Mouse (Mus musculus) ES-E14 (cell line): ENCODE measurements at regions not wholly inside any gene's neighbourhood (a gene's known extent, or its start where the extent isn't known, plus 50 kb on each side); places are given as distances from the start of the nearest gene placed in this dataset.

Experiments
- DNase-seq: peaks from one replicate; pipeline ENCODE4 v3.0.0-alpha.2; 2013; ENCODE audit warnings: low read depth, low spot score
- H3K27ac ChIP-seq: 2 replicates; pipeline ENCODE4 v1.5.1; 2012; ENCODE audit warnings: low read depth, mild to moderate bottlenecking, low read length, moderate library complexity, mixed read lengths; ENCODE audit not compliant: poor library complexity, insufficient read depth, severe bottlenecking
- H3K36me3 ChIP-seq: 2 replicates; pipeline ENCODE4 v1.6.1; 2012; ENCODE audit warnings: mild to moderate bottlenecking, low read length, moderate library complexity, mixed read lengths; ENCODE audit not compliant: control insufficient read depth, poor library complexity, insufficient read depth, severe bottlenecking
- H3K4me1 ChIP-seq, 2 experiments: fragments of 150-350 bp in 1 of 2; sonication (generic) in 1 of 2; 2 replicates each; pipeline ENCODE4 v1.6.1; 2012; ENCODE audit warnings: low read length in 2 of 2, mild to moderate bottlenecking in 1 of 2, mixed read lengths in 1 of 2; ENCODE audit not compliant: control insufficient read depth in 2 of 2, insufficient read depth in 2 of 2, poor library complexity in 1 of 2
- H3K4me3 ChIP-seq, 2 experiments: fragments of 150-350 bp in 1 of 2; sonication (generic) in 1 of 2; 2 replicates each; pipeline ENCODE4 v1.5.1; 2012; ENCODE audit warnings: low read length in 2 of 2, low read depth in 1 of 2, mild to moderate bottlenecking in 1 of 2, mixed read lengths in 1 of 2; ENCODE audit not compliant: insufficient read depth in 1 of 2, poor library complexity in 1 of 2, severe bottlenecking in 1 of 2
- H3K9ac ChIP-seq: 2 replicates; pipeline ENCODE4 v1.6.1; 2012; ENCODE audit warnings: low read depth, mild to moderate bottlenecking, low read length, mixed read lengths; ENCODE audit not compliant: poor library complexity, insufficient read depth, severe bottlenecking
- H3K9me3 ChIP-seq: fragments of 150-350 bp; sonication (generic); 2 replicates; pipeline ENCODE4 v1.6.1; 2012; ENCODE audit warnings: low read depth, mild to moderate bottlenecking, low read length; ENCODE audit not compliant: control insufficient read depth, insufficient read depth
- CHD2 ChIP-seq: IDR thresholded peaks from 2 replicates; pipeline ENCODE4 v1.6.1; 2014; ENCODE audit warnings: mild to moderate bottlenecking, low read depth, low read length, inconsistent platforms
- HCFC1 ChIP-seq: IDR thresholded peaks from 2 replicates; pipeline ENCODE4 v1.6.1; 2012; ENCODE audit warnings: low read length, inconsistent platforms, borderline replicate concordance; ENCODE audit not compliant: insufficient read depth
- MAFK ChIP-seq: IDR thresholded peaks from 2 replicates; pipeline ENCODE4 v1.6.1; 2014; ENCODE audit warnings: mild to moderate bottlenecking, low read depth, low read length, inconsistent platforms; ENCODE audit not compliant: insufficient read depth
- ZC3H11A ChIP-seq: IDR thresholded peaks from 2 replicates; pipeline ENCODE4 v1.6.1; 2012; ENCODE audit warnings: low read depth, mild to moderate bottlenecking, inconsistent platforms, low read length, borderline replicate concordance
- ZNF384 ChIP-seq: IDR thresholded peaks from 2 replicates; pipeline ENCODE4 v1.6.1; 2012; ENCODE audit warnings: low read depth, low read length, inconsistent platforms
- in situ Hi-C, 2 experiments: fragments of 600-800 bp; cut with MboI; formaldehyde crosslinking; loops; one replicate each; pipeline ENCODE4 v1.15.1; 2025; ENCODE audit warnings: low sequenced_read_pairs in 2 of 2, inconsistent platforms in 1 of 2; ENCODE audit not compliant: unreplicated experiment in 2 of 2

DNA sequence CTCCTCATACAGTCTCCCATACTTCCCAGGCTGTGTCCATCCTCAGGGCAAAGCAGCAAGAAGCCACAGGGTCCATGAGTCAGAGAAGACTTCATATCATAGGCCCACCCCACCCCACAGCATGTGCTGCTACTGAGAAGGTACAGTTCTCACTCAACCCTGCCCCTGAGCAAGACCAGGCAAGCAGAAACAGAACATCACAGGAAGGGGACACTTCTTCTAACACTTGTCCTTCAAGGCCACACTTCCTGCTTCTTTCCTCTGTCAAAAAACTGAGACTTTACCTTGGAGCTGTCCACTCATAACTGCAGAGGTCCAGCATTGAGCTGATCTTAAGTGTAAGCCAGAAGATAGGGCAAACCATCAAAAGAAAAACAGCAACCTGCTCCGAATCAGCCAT is 166.6 kb downstream of the Usp46 start:
- H3K4me1 ChIP-seq, result no peaks in the 10 kb centered on the region
- H3K9ac ChIP-seq, result no peak overlapping the region
- DNase-seq, result no peak
- no peaks in the 10 kb centered on the region for H3K9me3 ChIP-seq
- no peak overlapping the region for H3K27ac ChIP-seq
- H3K4me3 ChIP-seq, result no peak overlapping the region
- no peak for TF ChIP-seq CHD2
- TF ChIP-seq MAFK, result no peak
- no peak for TF ChIP-seq ZNF384
- no peak for TF ChIP-seq HCFC1
- TF ChIP-seq ZC3H11A, result no peak
- H3K36me3 ChIP-seq, result no peaks in the 10 kb centered on the region
- in situ Hi-C loops, result no loop called here

DNA sequence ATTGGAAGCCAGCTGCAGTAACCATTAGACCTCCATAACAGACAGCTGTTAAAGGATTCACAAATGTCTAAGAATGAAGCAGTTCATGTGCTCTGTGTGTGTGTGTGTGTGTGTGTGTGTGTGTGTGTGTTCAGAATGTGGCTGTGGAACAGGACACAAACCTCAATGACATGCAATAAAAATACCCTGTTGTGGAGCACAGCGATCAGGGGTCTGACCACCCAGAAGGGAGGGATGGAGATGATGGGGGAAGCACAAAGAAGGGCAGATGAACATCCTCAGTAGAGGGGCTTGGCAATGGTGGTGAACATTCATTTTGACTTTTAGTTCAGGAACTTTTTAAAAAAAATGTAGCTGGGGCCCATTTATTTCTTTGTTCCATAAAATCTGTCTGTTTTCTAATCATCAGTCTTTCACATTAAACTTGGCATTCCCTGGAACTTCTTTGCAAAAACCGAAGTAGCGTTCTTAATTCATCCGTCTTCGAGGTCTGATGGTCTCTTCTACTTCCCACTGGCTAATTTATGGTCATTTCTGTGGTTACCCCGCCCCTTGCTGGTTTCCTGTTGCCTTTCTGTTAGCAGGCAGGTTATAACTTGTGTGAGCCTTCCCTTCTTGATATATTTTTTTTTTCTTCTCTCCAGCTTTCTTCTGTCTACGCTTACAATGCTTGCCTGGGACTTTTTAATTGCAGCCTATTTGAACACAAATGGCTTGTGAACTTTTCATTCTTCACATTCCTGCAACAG is 165.6 kb downstream of the Usp46 start:
- TF ChIP-seq CHD2 (no peak), ZNF384 (no peak), ZC3H11A (no peak), HCFC1 (no peak), MAFK (no peak)
- in situ Hi-C loops, result no loop called here
- Histone ChIP-seq H3K4me3 (no peak overlapping the region), H3K9ac (no peak overlapping the region), H3K4me1 (no peaks in the 10 kb centered on the region), H3K27ac (no peak overlapping the region), H3K36me3 (no peaks in the 10 kb centered on the region), H3K9me3 (0 out of 2 replicates have a peak, but pooled peaks cover 1% of the 10 kb centered on the region)
- DNase-seq, result no peak

DNA sequence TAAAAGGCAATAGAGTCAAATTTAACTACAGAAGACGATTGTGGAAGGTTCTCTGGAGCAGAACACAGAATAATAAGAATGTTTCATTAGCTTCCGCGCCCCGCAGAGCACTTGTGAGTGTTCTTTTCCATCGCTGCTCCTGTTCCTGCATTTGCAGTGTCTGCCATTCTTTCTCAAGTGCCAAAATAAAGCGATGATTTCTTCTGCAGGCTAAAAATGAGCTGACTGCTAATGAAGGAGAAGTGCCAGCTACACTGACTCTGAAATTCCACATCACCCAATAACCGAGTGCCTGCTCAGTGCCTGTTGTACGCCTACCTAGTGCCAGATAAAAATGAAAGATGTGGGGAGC is 165.0 kb downstream of the Usp46 start:
- DNase-seq, result no peak
- no peak overlapping the region for H3K27ac ChIP-seq
- in situ Hi-C loops, result no loop called here

DNA sequence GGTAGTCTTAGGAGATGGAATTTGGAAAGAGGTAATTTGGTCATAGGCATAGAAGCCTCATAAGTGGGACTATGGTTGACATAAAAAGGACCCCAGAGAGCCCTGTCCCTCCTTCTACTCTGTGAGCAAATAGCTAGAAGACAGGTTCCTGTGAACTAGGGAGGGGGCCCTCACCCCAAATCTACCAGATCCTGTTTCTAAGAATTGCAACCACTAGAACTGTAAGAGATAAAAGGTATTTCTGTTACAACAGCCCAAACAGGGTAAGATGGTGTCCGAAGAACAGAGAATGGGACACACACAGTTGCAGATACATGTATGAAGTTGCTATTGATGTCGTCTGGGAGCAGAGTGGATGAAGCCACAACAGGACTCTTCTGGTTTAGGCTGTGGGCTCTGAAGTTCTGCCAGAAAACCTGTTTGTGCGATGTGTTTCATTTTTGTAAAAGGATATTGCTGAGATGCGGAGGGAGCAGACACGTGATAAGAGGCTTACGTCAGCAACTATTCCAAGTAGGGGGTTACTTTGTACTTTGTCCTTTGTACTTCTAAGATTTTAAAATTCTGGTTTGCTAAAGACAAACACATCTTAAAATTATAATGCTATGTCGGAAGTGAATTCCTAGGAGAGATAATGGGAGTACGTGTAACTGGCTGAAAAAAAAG is 164.0 kb downstream of the Usp46 start:
- Histone ChIP-seq H3K9me3 (0 out of 2 replicates have a peak, but pooled peaks cover 1% of the 10 kb centered on the region), H3K4me1 (no peaks in the 10 kb centered on the region), H3K27ac (no peak overlapping the region), H3K9ac (no peak overlapping the region), H3K4me3 (no peak overlapping the region), H3K36me3 (no peaks in the 10 kb centered on the region; the same call in 1 of the 2 replicates)
- in situ Hi-C loops, result no loop called here
- no peak for TF ChIP-seq MAFK
- no peak for TF ChIP-seq HCFC1
- no peak for TF ChIP-seq CHD2
- no peak for TF ChIP-seq ZNF384
- TF ChIP-seq ZC3H11A, result no peak
- no peak for DNase-seq

More for the DNA sequence above, 165.0 kb downstream of the Usp46 start:
- Histone ChIP-seq H3K9me3 (0 out of 2 replicates have a peak, but pooled peaks cover 1% of the 10 kb centered on the region), H3K36me3 (no peaks in the 10 kb centered on the region; the same call in 1 of the 2 replicates), H3K9ac (no peak overlapping the region), H3K4me1 (no peaks in the 10 kb centered on the region), H3K4me3 (no peak overlapping the region)
- TF ChIP-seq HCFC1, result no peak
